Mouse (Mus musculus): ENCODE results near the gene Ndufs7.
"Not testable (repeated sequence)": the region's sequence is repeated elsewhere in the genome, so short reads cannot be mapped to it uniquely, and the experiment has no call there.

Gene Ndufs7

GRCm38 (mm10) chr10:80248971-80249640 is at the start of gene Ndufs7:
Gene Ndufs7, plus strand, starts transcription at chr10:80249121.
- peak; percentile 97 for DNase-seq (ENCODE audit: low spot score)

- peak; percentile 95 for DNase-seq (ENCODE audit: low spot score)
Measured at GRCm38 (mm10) chr10:80199440-80200008, 49.4 kb upstream of the Ndufs7 start.

GRCm38 (mm10) chr10:80200485-80200884 is 48.4 kb upstream of the Ndufs7 start:
- DNase-seq (ENCODE audit: low spot score): no peak

GRCm38 (mm10) chr10:80204055-80204454 is 44.9 kb upstream of the Ndufs7 start:
- no peak for DNase-seq (ENCODE audit: low spot score)

GRCm38 (mm10) chr10:80207201-80207600 is 41.7 kb upstream of the Ndufs7 start:
- DNase-seq (ENCODE audit: low spot score): no peak

GRCm38 (mm10) chr10:80207676-80208075 is 41.2 kb upstream of the Ndufs7 start:
- DNase-seq (ENCODE audit: low spot score): no peak

- DNase-seq (ENCODE audit: low spot score): no peak
Measured at GRCm38 (mm10) chr10:80208248-80208647, 40.7 kb upstream of the Ndufs7 start.

GRCm38 (mm10) chr10:80208841-80209371 is 40.0 kb upstream of the Ndufs7 start:
- DNase-seq (ENCODE audit: low spot score): peak; percentile 61

GRCm38 (mm10) chr10:80211547-80212103 is 37.3 kb upstream of the Ndufs7 start:
- not testable (repeated sequence) for DNase-seq (ENCODE audit: low spot score)

- peak; percentile 39 for DNase-seq (ENCODE audit: low spot score)
Measured at GRCm38 (mm10) chr10:80215048-80215772, 33.7 kb upstream of the Ndufs7 start.

GRCm38 (mm10) chr10:80220676-80221075 is 28.2 kb upstream of the Ndufs7 start:
- DNase-seq (ENCODE audit: low spot score): no peak

- DNase-seq (ENCODE audit: low spot score): not testable (repeated sequence)
Measured at GRCm38 (mm10) chr10:80223137-80223536, 25.8 kb upstream of the Ndufs7 start.

- no peak for DNase-seq (ENCODE audit: low spot score)
Measured at GRCm38 (mm10) chr10:80226071-80226415, 22.9 kb upstream of the Ndufs7 start.

GRCm38 (mm10) chr10:80226416-80227165 is 22.3 kb upstream of the Ndufs7 start, which contains the start of gene Mum1:
Gene Mum1, plus strand, starts transcription at chr10:80226434.
- DNase-seq (ENCODE audit: low spot score): peak; percentile 100

- DNase-seq (ENCODE audit: low spot score): no peak
Measured at GRCm38 (mm10) chr10:80227166-80227539, 21.8 kb upstream of the Ndufs7 start.

- DNase-seq (ENCODE audit: low spot score): no peak
Measured at GRCm38 (mm10) chr10:80227877-80228775, 20.8 kb upstream of the Ndufs7 start.

- no peak for DNase-seq (ENCODE audit: low spot score)
Measured at GRCm38 (mm10) chr10:80236145-80236825, 12.6 kb upstream of the Ndufs7 start.

GRCm38 (mm10) chr10:80237020-80237419 is 11.9 kb upstream of the Ndufs7 start:
- no peak for DNase-seq (ENCODE audit: low spot score)

GRCm38 (mm10) chr10:80238306-80238705 is 10.6 kb upstream of the Ndufs7 start:
- no peak for DNase-seq (ENCODE audit: low spot score)

GRCm38 (mm10) chr10:80239791-80240190 is 9.1 kb upstream of the Ndufs7 start:
- no peak for DNase-seq (ENCODE audit: low spot score)

Measured in embryo, embryonic 10.5 days (tissue).